Mouse (Mus musculus) fibroblast of lung, adult 2 months (primary cell): ENCODE measurements around the gene Gm49486.
"Not testable (repeated sequence)": the region's sequence is repeated elsewhere in the genome, so short reads cannot be mapped to it uniquely, and the experiment has no call there.

Experiments
- DNase-seq: peaks from one replicate; pipeline ENCODE4 v3.0.0-alpha.2; 2011; ENCODE audit warnings: low read depth

Gm49486 gene

DNA sequence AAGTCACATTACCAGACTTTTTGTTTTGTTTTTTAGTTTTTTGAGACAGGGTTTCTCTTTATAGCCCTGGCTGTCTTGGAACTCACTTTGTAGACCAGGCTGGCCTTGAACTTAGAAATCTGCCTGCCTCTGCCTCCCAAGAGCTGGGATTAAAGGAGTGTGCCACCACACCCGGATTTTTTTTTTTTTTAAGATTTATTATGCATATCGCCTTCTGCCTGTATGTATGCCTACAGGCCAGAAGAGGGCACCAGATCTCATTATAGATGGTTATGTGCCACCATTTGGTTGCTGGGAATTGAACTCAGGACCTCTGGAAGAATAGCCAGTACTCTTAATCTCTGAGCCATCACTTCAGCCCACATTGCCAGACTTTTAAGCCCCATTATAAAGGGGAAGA, 3.4 kb upstream of the Gm49486 start:
- DNase-seq, result not testable (repeated sequence)

DNA sequence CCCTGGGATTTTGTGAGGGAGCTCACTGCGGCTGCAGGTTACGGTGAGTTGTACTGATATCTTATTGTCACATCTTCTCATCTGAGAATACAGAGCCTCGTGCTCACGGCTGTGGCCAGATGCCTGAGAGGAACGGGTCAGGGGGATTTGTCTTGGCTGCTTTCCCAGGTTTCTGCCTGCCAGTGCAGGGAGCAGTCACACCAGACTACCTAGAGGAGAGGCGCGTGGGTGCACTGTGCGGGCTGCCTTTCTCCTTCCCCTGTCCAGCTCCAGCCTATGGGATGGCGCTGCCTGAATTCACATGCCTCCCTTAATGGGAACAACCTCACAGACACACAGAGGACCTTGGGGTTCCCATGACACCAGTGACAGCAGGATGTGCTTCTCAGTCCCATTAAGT, 6.1 kb downstream of the Gm49486 start:
- DNase-seq, result no peak

DNA sequence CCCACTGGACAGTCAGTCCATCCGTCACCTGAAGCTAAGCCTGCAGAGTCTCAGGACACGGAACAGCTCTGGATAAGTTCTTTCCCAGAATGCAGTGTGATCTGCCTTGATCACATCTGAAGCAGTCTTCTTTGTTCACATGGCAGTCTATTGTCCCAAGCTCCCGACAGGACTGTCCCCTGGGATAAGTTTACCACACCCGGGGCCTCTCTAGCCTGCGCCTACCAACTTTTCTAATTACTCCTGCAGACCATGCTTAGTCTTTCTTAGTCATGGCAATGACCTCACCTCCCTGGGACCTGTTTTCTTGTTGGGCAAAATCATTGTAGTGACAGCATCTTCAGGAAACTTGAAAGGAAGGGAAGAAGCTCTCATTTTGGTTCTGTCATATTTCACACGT, 8.8 kb downstream of the Gm49486 start:
- DNase-seq, result no peak

DNA sequence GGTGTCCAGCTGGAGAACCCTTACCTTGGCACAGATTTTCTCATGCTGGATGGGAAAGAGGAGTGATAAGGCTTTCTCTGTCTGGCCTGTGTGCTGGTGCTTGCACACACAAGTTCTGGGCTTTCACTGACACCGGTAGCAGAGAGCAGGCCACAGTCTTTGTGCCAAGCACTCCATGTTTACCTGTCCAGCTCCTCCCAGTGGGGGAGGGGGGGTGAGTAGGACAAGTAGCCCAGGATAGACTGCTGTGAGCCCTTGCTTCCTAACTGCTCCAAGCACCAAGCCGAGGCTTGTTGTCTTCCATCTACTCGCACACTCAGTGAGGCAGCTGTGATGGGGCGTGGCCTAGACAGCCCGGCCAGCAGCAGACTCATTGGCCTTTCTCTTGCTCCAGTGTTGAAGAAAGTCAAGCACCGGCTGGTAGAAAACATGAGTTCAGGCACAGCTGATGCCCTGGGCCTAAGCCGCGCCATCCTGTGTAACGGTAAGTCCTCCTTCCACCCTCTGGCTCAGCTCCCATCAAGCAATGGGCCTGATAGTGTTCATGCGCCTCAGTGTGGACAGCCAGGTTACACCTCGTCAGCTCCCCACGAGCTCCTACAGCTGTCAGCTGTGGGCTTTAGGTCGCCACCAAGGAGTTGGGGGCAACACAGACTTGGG, 13.5 kb downstream of the Gm49486 start:
- no peak for DNase-seq

DNA sequence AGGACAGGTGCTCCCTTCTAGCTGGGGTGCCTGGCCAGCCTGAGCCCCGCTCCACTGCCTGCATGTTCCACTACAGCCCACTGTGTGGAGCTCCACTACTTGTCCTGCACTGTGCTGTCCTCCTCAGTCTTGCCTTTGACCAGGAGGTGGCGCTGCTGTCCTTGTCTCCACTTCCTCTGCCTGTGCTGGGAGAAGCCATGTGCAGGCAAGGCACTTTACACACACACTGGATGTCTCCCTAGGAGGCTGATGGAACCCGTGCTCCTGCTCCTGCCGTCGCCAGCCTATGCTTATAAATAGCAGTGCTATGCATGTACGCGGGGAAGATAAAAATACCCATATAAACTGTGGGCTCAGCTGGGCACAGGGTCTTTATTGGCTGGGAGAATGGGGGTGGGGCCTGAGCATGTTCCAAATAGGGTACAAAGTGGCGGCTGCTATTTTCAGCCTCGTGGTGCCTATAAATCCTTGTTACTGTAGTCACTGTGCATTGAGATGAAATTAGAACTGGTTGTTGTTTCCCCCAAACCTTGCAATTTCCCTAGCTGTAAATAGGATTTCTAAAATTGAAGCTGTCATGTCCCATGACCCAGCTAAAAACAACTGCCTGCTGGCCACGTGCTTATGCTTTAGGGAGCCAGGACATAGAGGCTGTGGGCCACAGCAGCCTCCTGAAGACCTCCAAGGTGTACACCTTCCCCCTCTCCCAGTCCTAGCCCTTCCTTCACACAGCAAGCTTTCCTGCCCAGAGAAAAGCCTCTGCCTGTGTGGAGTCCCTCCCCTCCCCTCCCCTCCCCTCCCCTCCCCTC, 14.2 kb downstream of the Gm49486 start:
- peak; percentile 82 for DNase-seq

DNA sequence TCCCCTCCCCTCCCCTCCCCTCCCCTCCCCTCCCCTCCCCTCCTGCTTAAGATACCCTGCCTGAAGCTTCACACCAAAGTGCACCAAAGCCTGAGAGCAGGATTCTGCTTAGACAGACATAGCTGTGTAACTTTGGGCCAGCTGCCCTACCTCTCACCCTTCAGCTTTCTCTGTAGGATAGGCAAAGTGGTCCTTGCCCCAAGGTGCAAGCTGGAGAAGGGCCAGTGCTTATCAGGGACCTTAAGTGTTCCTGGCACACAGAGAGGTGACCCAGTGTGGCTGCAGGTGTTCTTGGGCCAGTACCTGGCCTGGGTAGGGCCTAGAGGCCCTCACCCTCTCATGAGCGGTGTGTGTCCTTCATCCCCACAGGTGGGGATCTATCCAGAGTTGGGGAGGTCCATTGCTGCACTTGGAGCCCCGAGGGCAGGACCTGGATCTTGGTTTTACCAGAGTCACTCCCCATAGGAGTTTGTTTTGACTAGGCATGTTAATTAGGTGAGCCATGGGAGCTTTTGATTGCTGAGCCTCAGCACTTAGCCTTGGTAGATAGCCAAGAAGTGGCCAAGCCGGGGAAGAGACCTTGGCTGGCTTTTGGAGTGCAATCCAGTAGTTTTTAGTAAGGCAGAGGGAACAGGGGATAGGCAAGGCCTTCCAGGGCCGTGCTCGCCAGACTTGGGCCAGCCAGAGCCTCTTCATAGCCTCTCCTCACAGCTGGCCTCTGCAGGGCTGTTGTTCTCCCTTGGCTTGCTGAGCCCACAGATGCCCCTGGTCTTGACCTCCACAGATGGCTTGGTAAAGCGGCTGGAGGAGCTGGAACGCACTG, 15.1 kb downstream of the Gm49486 start:
- no peak for DNase-seq

DNA sequence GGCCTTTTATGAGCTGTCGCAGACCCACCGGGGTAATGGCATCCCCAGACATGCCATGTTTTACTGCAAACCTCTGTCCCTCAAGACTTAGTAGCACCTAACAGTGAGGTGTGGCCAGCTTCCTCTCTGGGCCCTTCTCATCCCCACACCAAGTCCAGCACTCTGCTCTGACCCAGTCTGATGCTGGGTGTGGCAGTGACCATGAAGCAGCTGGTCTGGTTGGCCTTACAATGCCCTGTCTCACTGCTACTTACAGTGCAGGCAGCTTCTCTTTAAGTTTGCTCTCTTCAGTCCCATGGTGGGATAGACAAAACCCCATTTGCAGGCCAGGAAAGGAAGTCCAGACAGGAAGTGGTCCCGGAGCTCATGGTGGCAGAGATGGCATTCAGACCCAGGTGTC, 16.1 kb downstream of the Gm49486 start:
- DNase-seq, result no peak

DNA sequence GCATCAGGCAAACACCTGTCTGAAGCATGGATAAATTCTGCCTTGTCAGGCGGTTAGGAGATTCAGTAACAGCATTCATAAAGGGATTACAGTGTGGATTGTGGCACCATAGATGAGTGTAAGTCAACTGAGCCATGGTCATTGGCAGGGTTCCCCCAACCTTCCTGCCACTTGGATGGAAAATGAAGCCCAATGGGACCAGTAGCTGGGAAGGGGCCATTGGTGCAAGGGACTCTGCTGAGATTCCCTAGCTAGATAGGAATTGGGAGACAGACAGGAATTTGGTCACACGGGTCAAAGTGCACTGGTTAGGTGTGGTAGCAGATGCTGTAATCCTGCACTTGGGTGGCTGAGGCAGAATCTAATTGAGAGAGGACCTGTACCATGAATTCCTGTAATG, 21.0 kb downstream of the Gm49486 start:
- no peak for DNase-seq

DNA sequence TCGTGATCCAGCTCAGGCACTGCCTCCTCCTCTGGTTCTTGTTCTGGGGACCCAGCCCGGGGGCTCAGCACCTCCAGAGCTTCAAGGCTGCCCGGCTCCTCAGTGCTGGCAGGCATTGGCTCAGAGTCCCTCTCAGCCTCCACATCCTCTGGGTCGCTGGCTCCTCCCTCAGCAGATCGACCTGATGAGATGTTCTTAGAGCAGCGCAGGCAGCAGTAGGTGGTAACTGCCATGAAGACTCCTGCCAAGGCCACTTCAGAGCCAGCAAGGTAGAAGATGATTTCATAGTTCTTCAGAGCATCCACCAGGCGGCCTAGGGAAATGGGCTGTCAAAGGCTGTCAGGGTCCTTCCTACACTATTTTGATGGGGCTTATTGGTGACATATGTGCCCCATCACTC, 22.0 kb downstream of the Gm49486 start:
- no peak for DNase-seq

DNA sequence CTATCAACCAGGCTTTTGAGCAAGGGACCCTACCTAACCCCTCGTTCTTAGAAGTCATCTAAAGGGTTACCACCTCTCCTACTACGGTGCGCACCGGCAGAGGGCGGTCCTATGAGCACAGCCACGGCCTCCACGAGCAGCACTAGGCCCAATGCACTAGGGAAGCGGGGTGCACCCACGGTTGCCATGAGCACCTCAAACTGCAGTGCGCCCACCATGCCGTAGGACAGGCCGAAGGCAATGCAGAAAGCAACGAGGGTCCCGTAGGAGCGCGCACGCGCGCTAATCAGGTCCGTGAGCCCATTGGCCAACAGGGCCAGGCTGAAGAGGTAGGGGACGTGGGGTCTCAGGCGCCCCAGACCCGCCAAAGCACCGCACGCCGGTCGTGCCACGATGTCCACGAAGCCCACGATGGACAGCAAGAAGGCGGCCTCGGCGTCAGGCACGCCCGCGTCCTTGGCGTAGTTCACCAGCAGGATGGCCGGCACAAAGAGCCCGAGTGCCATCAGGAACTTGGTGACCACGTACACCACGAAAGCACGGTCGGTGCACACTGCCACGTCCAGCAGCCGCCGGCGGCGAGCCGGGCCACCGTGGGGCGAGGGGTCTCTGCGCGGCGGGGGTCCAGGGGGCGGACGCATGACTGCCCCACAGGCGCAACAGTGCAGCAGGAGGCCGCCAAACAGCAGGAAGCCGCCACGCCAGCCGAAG, 22.7 kb downstream of the Gm49486 start:
- no peak for DNase-seq

DNA sequence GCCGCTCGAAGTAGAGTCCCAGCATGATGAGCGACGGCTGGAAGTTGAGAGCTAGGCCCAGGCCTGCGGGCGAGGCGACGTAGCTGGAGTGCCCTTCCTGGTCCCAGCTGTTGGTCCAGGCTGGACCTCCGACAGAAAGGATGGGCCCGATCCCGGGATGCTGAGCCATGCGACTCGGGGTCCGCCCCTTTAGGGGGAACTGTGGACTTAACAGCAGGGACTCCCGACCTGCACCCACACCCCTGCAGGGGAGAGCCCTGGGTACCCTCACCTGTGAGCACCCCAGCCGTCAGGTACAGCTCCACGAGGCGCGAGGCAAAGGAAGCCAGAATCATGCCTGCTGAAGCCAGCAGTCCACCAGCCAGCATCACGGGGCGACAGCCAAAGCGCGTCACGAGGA, 23.4 kb downstream of the Gm49486 start:
- DNase-seq, result no peak

DNA sequence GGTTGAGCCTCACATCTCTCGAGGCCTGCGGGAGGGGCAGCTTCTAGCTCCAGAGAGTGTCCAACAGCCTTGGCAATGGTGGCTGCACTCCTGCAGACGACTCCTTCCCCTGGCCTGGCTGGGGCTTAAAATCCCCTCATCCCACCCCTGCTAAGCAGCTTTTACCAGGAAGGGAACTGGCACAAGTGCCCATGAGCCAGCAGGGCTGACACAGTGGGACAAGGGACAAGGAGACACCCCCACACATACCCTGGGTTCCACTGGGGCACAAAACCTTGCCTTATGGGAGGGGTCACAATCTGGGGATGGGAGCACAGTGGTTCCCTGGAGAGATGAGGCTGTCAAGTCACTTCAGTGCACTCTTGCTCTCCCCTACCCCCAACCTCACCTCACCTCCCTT, 25.5 kb downstream of the Gm49486 start, which contains the start of gene Slc16a8:
Gene Slc16a8 (minus strand): TSS at position 101 of the 400 bp plus-strand sequence.
- DNase-seq, result no peak

DNA sequence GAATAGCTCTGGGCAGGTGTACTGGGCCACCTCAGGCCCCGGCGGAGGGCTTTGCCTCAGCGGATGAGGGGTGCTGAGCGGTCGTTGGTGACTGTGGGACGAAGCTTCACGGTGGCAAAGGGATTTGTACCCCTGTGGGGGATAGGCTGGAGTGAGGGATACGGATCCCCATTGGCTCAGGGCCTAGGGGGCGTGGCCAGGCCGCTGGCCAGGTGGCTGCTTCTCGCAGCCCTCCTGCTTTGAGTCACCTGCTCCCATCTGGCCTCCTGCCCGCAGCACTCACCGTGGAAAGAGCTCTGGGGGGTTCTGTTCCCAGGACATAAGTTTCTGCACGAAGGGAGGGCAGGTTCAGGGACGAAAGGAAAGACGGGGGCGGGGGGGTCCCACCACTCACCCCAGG, 29.3 kb downstream of the Gm49486 start:
- no peak for DNase-seq

DNA sequence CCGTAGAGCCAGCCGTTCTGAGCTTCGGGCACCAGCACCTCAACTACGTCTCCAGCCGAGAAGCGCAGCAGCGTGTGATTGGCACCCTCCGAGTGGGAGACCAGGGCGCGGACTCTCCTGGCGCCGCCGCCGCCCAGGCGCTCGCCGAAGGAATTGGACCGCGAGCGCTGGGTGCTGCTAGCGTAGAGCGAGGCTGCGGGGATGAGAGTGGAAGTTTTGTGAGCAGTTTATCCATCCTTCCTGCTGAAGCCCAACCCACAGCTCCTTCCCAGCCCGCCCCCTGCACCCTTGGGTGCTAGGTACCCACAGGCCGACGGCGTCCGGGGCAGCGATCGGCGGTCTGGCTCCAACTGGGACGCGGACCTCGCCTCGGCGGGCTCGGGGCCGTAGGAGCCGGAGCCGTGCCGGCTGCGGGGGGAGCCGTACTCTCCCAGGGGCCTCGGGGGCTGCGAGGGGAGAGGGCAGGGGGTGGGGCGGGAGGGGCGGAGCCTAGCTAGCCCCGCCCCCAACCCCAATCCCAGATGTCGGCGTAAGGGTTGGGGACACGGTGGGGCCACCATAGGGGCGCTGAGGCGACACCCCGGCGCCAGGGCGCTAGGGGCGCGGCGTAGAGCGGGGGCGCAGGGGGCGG, 32.0 kb downstream of the Gm49486 start:
- no peak for DNase-seq

DNA sequence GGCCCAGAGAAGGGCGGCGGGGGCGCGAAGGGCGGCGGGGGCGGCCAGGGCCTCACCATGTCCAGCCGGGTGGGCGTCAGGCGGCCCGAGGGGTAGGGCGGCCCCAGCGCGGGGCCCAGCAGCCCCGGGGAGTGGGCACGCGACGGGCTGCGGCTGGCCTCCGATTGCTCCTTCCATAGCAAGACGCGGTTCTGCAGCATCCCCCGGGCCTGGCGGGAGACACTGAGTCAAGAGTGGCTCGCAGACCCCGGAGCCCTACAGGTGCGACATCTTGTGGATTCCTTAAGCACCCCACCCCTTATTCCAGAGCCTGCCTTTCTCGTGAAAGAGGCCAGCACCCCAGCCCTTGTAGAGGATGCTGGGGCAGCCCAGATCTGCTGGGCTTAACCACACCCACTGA, 32.6 kb downstream of the Gm49486 start:
- DNase-seq, result no peak

DNA sequence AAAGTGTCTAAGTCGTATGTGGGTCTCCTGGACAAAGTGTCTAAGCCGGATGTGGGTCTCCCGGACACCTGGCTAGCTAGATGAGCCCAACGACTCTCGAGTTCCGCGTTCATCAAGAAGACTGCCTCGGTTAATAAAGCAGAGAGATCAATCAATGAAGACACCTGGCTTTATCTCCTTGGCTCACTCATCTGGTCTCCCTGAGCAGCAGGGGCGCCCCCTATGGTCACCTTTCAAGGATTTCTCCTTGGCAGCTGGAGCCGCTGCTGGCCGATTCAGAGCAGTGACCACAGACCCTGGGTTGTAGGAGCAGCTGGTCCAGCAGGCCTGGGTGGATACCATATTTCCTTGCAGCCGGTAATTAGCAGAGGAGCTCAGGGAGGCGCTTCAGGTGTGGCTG, 33.2 kb downstream of the Gm49486 start:
- DNase-seq, result no peak

DNA sequence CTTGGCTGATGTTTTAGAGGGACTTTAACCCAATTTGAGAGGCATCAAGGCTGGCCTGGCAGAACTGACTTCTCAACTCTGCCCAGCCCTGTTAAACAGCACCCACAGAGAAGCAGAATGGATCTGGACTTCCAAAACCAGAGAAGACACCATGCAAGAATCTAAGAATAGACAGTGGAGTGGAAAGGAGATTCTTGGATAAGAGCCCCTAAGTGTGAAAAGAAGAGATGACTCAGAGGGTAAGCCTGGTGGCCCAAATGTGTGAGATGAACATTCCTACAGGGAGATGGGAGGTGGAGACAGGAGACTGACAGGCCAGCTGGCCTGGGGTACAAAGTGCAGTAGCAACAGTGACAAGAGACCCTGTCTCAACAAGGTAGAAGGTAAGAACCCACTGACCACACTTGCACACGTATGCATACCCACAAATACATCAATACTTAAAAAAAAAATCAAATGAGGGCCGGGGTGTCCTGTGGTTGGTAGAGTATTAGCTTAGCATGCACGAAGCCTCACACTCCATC, 33.7 kb downstream of the Gm49486 start:
- no peak for DNase-seq

DNA sequence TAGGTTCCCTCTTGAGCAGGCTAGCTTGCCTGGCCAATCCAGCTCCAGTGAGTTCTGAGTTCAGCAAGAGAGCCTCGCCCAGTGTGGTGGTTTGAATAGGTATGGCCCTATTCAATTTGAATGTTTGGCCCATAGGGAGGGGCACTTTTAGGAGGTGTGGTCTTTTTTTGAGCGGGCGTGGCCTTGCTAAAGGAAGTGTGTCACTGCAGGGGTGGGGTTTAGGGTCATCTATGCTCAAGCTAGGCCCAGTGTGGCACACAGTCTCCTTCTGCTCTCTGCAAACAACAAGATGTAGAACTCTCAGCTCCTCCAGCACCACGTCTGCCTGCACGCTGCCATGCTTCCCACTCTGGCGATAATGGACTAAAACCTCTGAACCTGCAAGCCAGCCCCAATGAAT, 34.5 kb downstream of the Gm49486 start:
- DNase-seq, result no peak

DNA sequence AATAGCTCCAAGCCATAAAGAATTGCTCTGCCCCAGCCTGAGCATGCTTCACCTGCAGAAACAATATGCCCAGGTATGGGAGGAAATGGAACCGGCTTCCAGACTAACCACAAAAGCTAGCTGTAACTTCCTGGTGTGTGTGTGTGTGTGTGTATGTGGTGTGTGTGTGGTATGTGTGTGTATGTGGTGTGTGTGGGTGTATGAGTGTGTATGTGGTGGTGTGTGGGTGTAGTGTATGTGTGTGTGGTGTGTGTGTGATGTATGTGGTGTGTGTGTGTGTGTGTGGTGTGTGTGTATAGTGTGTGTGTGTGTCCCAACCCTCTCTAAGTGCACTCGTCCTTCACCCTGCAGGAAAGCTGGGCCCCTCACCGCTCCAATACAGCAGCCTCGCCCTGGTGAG, 36.2 kb downstream of the Gm49486 start:
- no peak for DNase-seq

DNA sequence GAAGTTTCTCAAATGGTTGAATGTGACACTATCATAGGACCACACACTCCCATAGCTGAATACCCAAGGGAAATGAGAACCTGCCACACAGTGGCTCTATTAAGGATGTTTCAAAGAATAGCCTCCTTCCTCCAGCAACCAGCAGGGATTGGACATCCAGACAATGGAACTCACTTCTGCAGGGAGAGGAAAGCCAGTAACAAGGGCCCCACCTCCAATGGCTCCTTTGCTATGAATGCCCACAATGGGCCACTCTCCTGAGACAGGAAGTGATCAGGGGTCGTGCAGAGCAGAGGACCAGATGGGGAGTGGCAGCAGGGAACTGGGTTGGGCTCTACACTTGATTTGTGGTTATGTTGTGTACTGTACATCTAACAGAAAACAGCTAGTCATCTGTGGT, 39.3 kb downstream of the Gm49486 start:
- no peak for DNase-seq

DNA sequence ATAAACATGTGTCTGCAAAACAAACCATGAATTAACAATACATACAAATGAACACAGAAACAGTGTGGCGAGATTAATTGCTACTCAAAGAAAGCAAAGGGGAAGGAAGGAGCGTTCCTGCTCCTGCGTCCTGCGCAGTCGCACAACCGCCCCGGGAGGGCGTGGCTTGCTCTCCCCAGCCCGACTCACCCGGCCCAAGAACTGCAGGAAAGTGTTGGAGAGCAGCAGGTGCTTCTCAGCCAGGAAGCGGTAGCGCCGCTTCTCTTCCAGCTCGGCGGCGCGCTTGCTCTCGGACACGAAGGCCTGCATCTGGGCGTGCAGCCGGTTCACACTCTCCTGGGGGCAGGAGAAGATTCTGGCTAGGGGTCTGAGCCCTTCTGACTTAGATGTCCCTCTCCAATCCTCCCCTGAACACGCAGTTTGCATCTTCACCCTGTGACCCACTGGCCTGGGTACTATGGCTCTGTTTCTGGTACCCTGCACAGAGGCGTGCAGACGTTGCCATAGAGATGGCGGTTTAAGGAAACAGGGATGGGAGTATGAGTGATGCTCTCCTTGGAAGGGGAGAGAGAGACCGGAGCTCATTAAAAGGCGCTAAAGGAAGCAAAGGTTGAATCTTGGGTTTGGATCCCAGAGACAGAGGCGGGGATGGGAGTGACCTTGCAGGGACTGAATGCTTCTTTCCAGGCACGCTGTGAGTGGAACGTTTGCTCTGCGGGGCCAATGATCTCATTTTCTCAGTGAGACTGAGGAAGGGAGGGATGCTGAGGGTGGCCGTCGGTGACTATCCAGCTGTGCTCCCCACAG, 41.3 kb downstream of the Gm49486 start:
- DNase-seq, result peak; percentile 20
